Mouse (Mus musculus): ENCODE measurements around the gene Gnb2. TPM values are rescaled to one million over a fixed set of nuclear protein-coding genes. Genes with fewer than 3 reads are reported as not detected.

Gene Gnb2
- total and polyA plus RNA-seq, 3 experiments: 548 to 550 TPM; not detected in 1

DNA sequence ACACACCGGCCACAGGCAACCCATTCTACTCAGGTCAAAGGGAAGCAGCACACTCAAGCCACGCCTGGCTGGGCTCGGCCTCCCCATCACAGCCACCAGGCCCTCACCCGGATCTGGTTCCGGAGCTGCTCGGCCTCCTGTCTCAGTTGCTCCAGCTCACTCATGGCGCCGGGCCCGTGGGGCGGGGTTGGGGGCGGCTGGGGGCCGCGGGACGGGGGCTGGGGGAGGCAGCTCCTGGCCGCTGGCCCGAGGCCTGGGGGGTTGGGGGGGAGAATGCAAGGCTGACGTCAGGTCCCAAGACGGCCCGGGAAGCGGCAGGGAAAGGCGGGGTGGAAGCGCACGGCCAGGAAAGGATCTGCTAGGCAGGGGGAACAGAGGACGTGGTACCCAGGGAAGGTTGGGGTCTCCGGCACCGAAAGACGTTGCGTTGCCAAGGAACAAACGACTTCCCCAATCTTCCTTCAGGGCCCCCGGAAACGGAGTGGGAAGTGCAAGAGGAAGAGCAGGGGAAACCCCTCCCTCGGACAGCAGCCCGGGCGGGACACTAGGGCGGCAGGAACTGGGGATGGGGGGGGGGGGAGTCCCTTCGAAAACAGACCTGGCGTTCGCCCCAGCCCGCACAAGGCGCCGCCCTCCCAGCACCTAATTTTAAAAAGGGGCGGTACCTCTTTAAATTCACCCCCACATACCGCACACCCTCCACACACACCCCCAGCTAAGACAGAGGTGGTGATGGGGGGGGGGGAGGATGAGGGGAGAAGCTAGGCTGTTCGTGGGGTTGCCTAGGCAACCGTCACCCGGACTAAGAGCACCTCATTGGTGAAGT lies 2.5 kb downstream of the Gnb2 start:
- peaks cover 2 to 6% of the 10 kb centered on the region in 2 experiments for H3K36me3 ChIP-seq (ENCODE audit: control insufficient read depth in 1 of 2, insufficient read depth in 2 of 2, low read length in 2 of 2)
- peak; percentile 44 for DNase-seq (ENCODE audit: low read depth, low spot score)
- peak overlapping the region; percentile 1 to 99; a peak in 3 of 4 replicates for H3K4me3 ChIP-seq (ENCODE audit: control insufficient read depth in 1 of 2, insufficient read depth in 1 of 2, low read depth in 2 of 2, low read length in 2 of 2)
- H3K27me3 ChIP-seq (ENCODE audit: control insufficient read depth in 1 of 2, insufficient read depth in 2 of 2, low read length in 2 of 2): no peaks in the 10 kb centered on the region
- no peak overlapping the region for H3K27ac ChIP-seq (ENCODE audit: control insufficient read depth, low read depth, low read length)
- H3K9me3 ChIP-seq (replicated peaks; ENCODE audit: insufficient read depth, low read length): no peaks in the 10 kb centered on the region
- TF ChIP-seq SIN3A (IDR thresholded peaks at IDR 0.05; ENCODE audit: low read length) (no peak), ZMIZ1 (IDR thresholded peaks at IDR 0.05; ENCODE audit: low read depth, low read length) (no peak), RCOR1 (IDR thresholded peaks at IDR 0.05; ENCODE audit: low read depth, low read length) (no peak), MAX (IDR thresholded peaks at IDR 0.05; ENCODE audit: low read length) (no peak), BHLHE40 (IDR thresholded peaks at IDR 0.05; ENCODE audit: borderline replicate concordance, low read depth, low read length) (no peak), MAZ (IDR thresholded peaks at IDR 0.05; ENCODE audit: low read depth, low read length) (peak; percentile 25; the same call in 1 of the 2 replicates)
- no peak overlapping the region for H3K9ac ChIP-seq (ENCODE audit: control insufficient read depth, low read depth, low read length, poor library complexity, severe bottlenecking)
- H3K79me2 ChIP-seq (ENCODE audit: control insufficient read depth, insufficient read depth, low read length, poor library complexity): peaks cover 28% of the 10 kb centered on the region
- H3K4me1 ChIP-seq (ENCODE audit: control insufficient read depth in 1 of 2, insufficient read depth in 2 of 2, low read length in 2 of 2): peaks cover 4 to 5% of the 10 kb centered on the region in 2 experiments; a peak in 1 of 4 replicates

DNA sequence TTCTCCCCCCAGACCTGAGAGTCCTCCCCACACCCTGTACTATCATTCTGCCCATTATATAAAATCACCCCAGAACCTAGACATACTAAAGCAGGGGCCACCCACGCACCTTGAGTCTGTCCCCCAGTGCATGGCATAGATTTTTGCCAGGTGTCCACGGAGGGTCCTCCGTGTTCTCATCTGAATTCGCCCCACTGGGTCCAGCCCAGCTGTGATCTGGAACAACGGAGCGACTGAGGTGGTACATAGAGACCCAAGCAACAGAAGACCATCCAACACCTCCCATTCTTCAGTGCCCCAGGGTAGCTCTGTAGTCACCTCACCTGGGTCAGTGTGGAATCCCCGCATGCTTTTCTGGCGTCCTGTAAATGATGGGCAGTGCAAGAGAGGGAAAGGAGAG lies 3.2 kb downstream of the Gnb2 start:
- no peak overlapping the region for H3K27ac ChIP-seq (ENCODE audit: control insufficient read depth, low read depth, low read length)
- no peak for TF ChIP-seq RCOR1 (IDR thresholded peaks at IDR 0.05; ENCODE audit: low read depth, low read length)
- no peak for TF ChIP-seq MEF2A (IDR thresholded peaks at IDR 0.05; ENCODE audit: extremely low read depth, insufficient replicate concordance, low read depth, low read length, poor library complexity, severe bottlenecking)
- TF ChIP-seq SIN3A (IDR thresholded peaks at IDR 0.05; ENCODE audit: low read length): no peak
- no peak for TF ChIP-seq MAZ (IDR thresholded peaks at IDR 0.05; ENCODE audit: low read depth, low read length)
- TF ChIP-seq NELFE (IDR thresholded peaks at IDR 0.05; ENCODE audit: low read depth, low read length): no peak
- no peak for TF ChIP-seq CHD1 (IDR thresholded peaks at IDR 0.05; ENCODE audit: low read depth, low read length)
- no peak for TF ChIP-seq GABPA (IDR thresholded peaks at IDR 0.05; ENCODE audit: low read depth, low read length)
- no peak for TF ChIP-seq ELF1 (IDR thresholded peaks at IDR 0.05; ENCODE audit: low read depth, low read length)
- no peak for TF ChIP-seq SMC3 (IDR thresholded peaks at IDR 0.05; ENCODE audit: low read depth, low read length)
- TF ChIP-seq TCF12 (IDR thresholded peaks at IDR 0.05; ENCODE audit: low read depth, low read length): no peak
- DNase-seq (ENCODE audit: low read depth, low spot score): no peak
- no peak overlapping the region for H3K4me3 ChIP-seq (ENCODE audit: control insufficient read depth in 1 of 2, insufficient read depth in 1 of 2, low read depth in 2 of 2, low read length in 2 of 2)
- H3K36me3 ChIP-seq (ENCODE audit: control insufficient read depth in 1 of 2, insufficient read depth in 2 of 2, low read length in 2 of 2): peaks cover 2 to 6% of the 10 kb centered on the region in 2 experiments
- peaks cover 28% of the 10 kb centered on the region for H3K79me2 ChIP-seq (ENCODE audit: control insufficient read depth, insufficient read depth, low read length, poor library complexity)
- H3K27me3 ChIP-seq (ENCODE audit: control insufficient read depth in 1 of 2, insufficient read depth in 2 of 2, low read length in 2 of 2): no peaks in the 10 kb centered on the region
- no peak overlapping the region for H3K9ac ChIP-seq (ENCODE audit: control insufficient read depth, low read depth, low read length, poor library complexity, severe bottlenecking)
- no peaks in the 10 kb centered on the region for H3K9me3 ChIP-seq (replicated peaks; ENCODE audit: insufficient read depth, low read length)
- peaks cover 4 to 5% of the 10 kb centered on the region in 2 experiments; a peak in 1 of 4 replicates for H3K4me1 ChIP-seq (ENCODE audit: control insufficient read depth in 1 of 2, insufficient read depth in 2 of 2, low read length in 2 of 2)
